Mouse (Mus musculus) monocyte, adult 5-6 weeks (primary cell): ENCODE results near the gene Eif2ak1. TPM values are rescaled to one million over a fixed set of nuclear protein-coding genes. Genes with fewer than 3 reads are reported as not detected.

Source experiments
- ATAC-seq: fragments of 153-309, 156-312 bp; replicated peaks from 2 replicates; pipeline ENCODE4 v1.8.0; 2017; ENCODE audit warnings: mild to moderate bottlenecking; ENCODE audit not compliant: low TSS enrichment, insufficient number of reproducible peaks, severe bottlenecking, poor library complexity, low FRiP score
- total RNA-seq: library from RNA; stranded (forward); fragments of 200-1000, 200-491, 200-594 nt; gene quantifications from 3 replicates; pipeline ENCODE4 v1.2.3, GENCODE M21; 2017

Eif2ak1 gene
- total RNA-seq, 1 experiment from 2014 or later, result 48.0 TPM

DNA sequence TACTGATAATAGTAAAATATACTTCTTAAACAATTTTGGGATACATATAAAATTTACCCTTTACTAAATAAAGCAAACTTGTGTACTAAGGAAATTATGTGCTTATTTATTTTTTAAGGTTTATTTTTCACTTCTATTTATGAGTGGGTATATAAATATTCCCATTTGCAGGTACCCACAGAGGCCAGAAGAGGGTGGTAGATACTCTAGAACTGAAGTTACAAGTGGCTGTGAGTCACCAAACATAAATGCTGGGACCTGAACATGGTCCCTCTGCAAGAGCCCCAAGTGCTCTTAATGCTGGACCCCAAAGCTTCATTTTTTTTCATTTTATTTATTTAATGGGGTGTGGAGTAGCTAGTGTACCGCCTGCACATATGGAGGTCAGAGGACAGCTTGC lies 116.3 kb downstream of the Eif2ak1 start:
- ATAC-seq, result no peak

DNA sequence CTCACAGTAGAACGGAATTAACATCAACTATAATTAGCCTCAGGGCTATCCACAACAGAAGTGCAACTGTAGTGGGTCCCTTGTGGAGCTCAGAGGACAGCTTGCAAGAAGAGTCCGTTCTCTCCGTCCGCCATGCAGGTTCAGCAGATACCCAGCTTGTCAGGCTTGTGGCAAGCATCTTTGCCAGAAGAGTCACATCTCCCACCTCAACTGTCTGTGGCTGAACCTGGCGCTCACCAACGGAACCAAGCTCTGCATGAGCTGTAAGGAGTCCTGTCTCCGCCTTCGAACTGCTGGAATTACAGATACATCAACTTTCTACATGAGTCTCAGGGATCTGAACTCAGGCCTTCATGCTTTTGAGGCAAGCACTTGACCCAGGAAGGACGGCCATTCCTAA lies 118.6 kb downstream of the Eif2ak1 start:
- ATAC-seq, result no peak

DNA sequence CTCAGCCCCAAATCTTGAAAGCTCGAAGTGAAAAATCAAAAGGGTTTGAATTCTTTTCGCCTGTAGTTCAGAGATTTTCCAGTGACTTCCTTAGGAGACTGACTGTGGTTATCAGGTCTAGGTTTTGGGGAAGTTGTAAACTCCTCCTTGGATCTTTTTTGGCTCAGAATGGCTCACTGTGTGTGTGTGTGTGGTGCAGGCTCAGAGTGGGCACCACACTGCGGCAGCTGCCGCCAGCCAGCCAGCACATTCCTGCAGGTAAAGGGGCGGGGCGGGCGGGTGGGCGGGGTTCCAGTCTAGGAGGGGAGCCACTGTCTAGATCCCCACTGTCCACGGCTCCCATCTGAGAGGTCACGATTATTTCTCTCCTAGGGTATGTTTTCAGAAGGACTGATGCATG lies 124.0 kb downstream of the Eif2ak1 start:
- ATAC-seq, result no peak

DNA sequence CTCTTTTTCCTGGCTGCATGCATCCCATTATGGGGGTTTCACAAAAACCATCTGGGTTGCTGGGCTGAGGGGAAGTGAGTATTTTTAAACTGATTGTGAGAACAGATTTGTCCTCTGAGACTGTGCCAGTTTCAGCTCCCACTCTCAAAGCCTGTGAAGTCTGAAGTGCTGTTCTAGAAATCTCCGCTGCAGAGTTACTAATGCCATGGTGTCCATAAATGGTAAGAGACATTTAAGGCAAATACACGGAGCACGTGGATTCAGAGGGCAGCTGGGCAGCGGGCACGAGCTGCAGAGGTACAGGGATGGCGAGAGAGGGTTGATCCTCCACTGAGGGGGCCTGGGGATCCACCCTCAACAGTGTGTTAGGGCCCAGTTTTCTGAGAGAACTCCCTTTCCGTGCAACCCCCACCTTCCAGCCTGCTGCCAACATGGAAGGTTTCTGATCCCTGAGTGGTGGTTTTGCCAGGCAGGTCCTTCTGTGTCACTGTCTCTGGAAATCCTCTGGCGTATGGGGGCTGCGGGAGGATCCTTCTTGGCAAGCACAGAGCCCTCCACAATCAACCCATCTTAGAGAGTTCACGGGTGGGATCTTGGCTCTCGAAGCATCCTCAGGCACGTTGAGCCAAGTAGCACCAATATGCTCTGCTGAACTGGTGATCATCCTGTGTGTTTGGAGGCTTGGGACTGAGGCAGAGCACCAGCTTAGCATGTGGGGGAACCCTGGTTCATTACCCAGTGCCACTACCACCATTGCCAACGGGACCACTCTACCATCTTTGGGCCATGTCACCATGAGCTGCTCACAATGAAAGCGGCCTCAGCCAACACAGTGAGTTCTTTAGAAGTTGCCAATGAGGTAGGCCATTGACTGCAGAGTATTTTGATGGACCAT lies 125.9 kb downstream of the Eif2ak1 start:
- no peak for ATAC-seq

DNA sequence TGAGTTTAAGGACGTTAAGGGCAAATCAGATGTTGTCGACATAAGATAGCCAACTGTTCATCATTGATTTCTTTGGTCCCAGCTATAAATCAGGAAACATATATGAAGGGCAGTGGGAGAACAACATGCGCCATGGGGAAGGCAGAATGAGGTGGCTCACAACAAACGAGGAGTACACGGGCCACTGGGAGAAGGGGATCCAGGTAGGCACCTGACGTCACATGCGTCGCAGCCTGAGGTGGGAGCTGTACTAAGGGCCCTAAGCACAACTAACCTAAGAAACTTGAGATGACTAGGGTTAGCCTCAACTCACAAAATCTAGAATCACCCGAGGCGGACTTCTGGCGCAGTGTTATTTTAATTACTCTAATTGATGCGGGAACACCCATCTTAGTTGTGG lies 130.8 kb downstream of the Eif2ak1 start:
- ATAC-seq, result no peak

DNA sequence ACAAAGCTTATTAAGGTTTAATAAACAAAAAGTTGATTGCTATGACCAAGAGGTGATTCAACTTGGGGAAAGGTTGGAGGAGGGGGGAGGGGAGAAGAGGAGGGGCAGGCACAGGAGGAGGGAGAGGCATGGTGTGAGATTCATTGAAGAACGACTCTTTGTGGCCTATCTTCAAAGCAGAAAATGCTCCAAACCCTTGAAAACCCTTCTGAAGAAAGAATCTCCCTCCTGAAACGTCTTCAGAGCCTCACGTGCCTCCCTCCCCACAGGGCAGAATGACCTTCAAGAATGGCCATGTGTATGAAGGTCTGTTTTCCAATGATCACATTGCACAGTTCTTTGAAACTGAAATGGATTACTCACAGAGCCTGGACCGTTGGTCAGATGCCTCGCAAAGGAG lies 132.4 kb downstream of the Eif2ak1 start:
- ATAC-seq, result no peak

Other genes starting within 250 kb of the Eif2ak1 start
- 129 to 134 TPM (median 132 TPM) in 3 replicates for gene Cyth3, start 195.3 kb upstream of the Eif2ak1 start, total RNA-seq
- 10.6 to 19.8 TPM (median 19.1 TPM) in 3 replicates for gene Usp42, start 85.5 kb upstream of the Eif2ak1 start, total RNA-seq
- gene Ankrd61, start 79.9 kb downstream of the Eif2ak1 start, total RNA-seq, result 0.39 to 1.8 TPM in 2 of 3 replicates, not detected in the other
- 4.3 to 18.0 TPM (median 11.7 TPM) in 3 replicates for gene Aimp2, start 92.1 kb downstream of the Eif2ak1 start, total RNA-seq
- gene Pms2, start 92.2 kb downstream of the Eif2ak1 start, total RNA-seq, result 11.8 to 24.5 TPM (median 17.7 TPM) in 3 replicates
- 2.9 TPM in 1 of 3 replicates, not detected in the others for gene Gm42421, start 110.4 kb downstream of the Eif2ak1 start, total RNA-seq
- gene Rsph10b, start 115.2 kb downstream of the Eif2ak1 start, total RNA-seq, result 0.29 to 1.9 TPM (median 0.32 TPM) in 3 replicates
- gene Ccz1, start 197.1 kb downstream of the Eif2ak1 start, total RNA-seq, result 75.1 to 99.1 TPM (median 81.7 TPM) in 3 replicates
- not detected in 3 replicates for gene Ocm, start 208.9 kb downstream of the Eif2ak1 start, total RNA-seq